Mouse (Mus musculus) neural tube, embryonic 15.5 days (tissue): ENCODE measurements around the gene Fam81a. TPM values are rescaled to one million over a fixed set of nuclear protein-coding genes. Genes with fewer than 3 reads are reported as not detected.

Experiments
- ATAC-seq: fragments of 200-750 bp; cut with Nextera tagmentation; 2 replicates; pipeline ENCODE4 v1.8.0; 2017; ENCODE audit warnings: mild to moderate bottlenecking, moderate TSS enrichment, moderate library complexity; ENCODE audit not compliant: low FRiP score
- H3K27ac ChIP-seq: fragments of 300-500 bp; sonication (generic); replicated peaks from 2 replicates; pipeline ENCODE4 v1.5.1; 2015; ENCODE audit warnings: mild to moderate bottlenecking, inconsistent platforms
- H3K27me3 ChIP-seq: fragments of 300-500 bp; sonication (generic); replicated peaks from 2 replicates; pipeline ENCODE4 v1.6.1; 2015; ENCODE audit warnings: inconsistent platforms
- H3K36me3 ChIP-seq: fragments of 300-500 bp; sonication (generic); 2 replicates; pipeline ENCODE4 v1.6.1; 2015; ENCODE audit warnings: inconsistent platforms
- H3K4me1 ChIP-seq: fragments of 300-500 bp; sonication (generic); 2 replicates; pipeline ENCODE4 v1.6.1; 2015; ENCODE audit warnings: inconsistent platforms
- H3K4me2 ChIP-seq: fragments of 300-500 bp; sonication (generic); 2 replicates; pipeline ENCODE4 v1.6.1; 2015; ENCODE audit warnings: inconsistent platforms, mild to moderate bottlenecking, moderate library complexity
- H3K4me3 ChIP-seq: fragments of 300-500 bp; sonication (generic); replicated peaks from 2 replicates; pipeline ENCODE4 v1.5.1; 2015; ENCODE audit warnings: mild to moderate bottlenecking, inconsistent platforms
- H3K9ac ChIP-seq: fragments of 300-500 bp; sonication (generic); replicated peaks from 2 replicates; pipeline ENCODE4 v1.6.1; 2015; ENCODE audit warnings: mild to moderate bottlenecking, inconsistent platforms
- H3K9me3 ChIP-seq: fragments of 300-500 bp; sonication (generic); replicated peaks from 2 replicates; pipeline ENCODE4 v1.6.1; 2016; ENCODE audit warnings: inconsistent platforms
- WGBS: fragments of 180-500 bp; shearing (Covaris S2); methylation state at CpG from one replicate; pipeline ENCODE4 v1.1.7; 2015; ENCODE audit warnings: mixed read lengths; 5-methylcytosine and 5-hydroxymethylcytosine counted together
- polyA plus RNA-seq: library from polyadenylated mRNA; unstranded; fragments of >200 nt; fragmentation: Nextera tagmentation; extraction: Ambion mirVana; gene quantifications from 2 replicates; pipeline ENCODE4 v1.2.1, GENCODE M21; 2015

The Fam81a gene
- polyA plus RNA-seq, result 9.1 and 9.5 TPM in 2 replicates

DNA sequence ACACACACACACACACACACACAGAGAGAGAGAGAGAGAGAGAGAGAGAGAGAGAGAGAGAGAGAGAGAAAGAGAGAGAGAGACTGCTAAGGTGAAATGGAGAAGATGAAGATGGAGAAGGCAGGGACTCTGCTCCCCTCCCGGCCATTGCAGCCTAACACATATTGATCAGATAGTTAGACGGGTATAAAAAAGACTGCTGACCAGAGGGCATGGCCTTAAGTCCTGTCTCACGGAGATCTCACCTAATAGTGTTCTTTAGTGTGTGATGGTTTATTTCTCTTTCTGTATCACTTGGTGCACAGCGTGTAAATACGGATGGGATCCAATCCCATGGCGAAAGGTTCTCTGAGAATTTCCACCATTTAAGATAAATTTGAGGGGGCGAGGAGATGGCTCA lies at the start of gene Fam81a:
Gene Fam81a, minus strand, starts transcription at position 101 of the 400 bp plus-strand sequence.
- peak within 1 kb of the TSS; percentile 76 for H3K27ac ChIP-seq
- H3K9ac ChIP-seq, result peak within 1 kb of the TSS; percentile 70
- H3K4me1 ChIP-seq, result peaks cover 20% of the 10 kb centered on the region
- H3K4me2 ChIP-seq, result peak within 1 kb of the TSS; percentile 90
- ATAC-seq, result no peak
- H3K9me3 ChIP-seq, result no peaks in the 10 kb centered on the region
- WGBS, result 68% methylated on average over 7 of the region's 7 CpGs
- H3K27me3 ChIP-seq, result peaks cover 4% of the 10 kb centered on the region
- H3K36me3 ChIP-seq, result no peaks in the 10 kb centered on the region
- H3K4me3 ChIP-seq, result peak within 1 kb of the TSS; percentile 72

DNA sequence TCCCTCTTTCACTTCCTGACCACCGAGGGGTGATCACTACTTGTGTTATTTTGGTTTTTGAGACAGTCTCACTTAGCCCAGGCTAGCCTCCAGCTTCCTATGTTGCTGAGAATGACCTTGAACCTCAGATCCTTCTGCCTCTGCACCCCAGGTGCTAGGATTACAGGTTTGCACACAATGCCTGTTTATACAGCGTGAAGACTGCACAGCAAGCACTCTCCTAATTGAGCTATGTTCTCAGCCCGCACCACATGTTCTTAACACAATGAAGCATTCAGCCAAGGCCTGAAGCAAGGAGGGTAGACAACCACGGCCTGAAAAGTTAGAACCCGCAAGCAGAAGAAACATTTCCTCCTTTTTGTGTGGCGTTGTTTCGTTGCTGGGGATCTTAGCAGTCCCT lies 40.3 kb upstream of the Fam81a start:
- 45% methylated on average over 7 of the region's 7 CpGs for WGBS
- Histone ChIP-seq H3K27ac (no peak overlapping the region), H3K27me3 (no peaks in the 10 kb centered on the region), H3K9me3 (no peaks in the 10 kb centered on the region), H3K9ac (no peak overlapping the region), H3K4me3 (no peak overlapping the region), H3K4me1 (peaks cover 11% of the 10 kb centered on the region; the same call in 1 of the 2 replicates), H3K4me2 (no peak overlapping the region), H3K36me3 (no peaks in the 10 kb centered on the region)
- no peak for ATAC-seq

DNA sequence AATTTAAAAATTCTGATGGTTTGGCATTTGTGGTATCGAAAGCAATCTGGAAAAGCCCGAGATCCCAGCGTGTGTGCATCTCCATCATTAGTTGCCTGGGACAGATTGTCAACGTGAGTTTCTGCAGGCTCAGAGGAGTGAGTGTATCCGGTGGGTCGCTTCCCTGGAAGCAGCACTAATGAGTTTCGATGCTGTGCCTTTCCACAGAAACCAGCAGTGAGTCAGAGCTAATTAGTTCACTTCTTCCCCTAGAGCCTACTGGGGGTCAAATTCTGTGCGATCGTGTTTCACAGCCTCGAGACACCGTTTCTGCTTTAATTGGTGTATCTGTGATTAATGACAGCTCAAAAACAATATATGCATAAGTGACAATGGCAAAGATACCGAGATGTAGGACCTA lies 39.4 kb upstream of the Fam81a start:
- H3K36me3 ChIP-seq, result no peaks in the 10 kb centered on the region
- no peak overlapping the region for H3K4me3 ChIP-seq
- H3K27ac ChIP-seq, result peak overlapping the region; percentile 18; the same call in 1 of the 2 replicates
- WGBS, result 35% methylated on average over 12 of the region's 12 CpGs
- H3K4me2 ChIP-seq, result no peak overlapping the region
- H3K9me3 ChIP-seq, result no peaks in the 10 kb centered on the region
- no peak for ATAC-seq
- no peaks in the 10 kb centered on the region for H3K27me3 ChIP-seq
- H3K4me1 ChIP-seq, result peaks cover 11% of the 10 kb centered on the region; the same call in 1 of the 2 replicates
- no peak overlapping the region for H3K9ac ChIP-seq

DNA sequence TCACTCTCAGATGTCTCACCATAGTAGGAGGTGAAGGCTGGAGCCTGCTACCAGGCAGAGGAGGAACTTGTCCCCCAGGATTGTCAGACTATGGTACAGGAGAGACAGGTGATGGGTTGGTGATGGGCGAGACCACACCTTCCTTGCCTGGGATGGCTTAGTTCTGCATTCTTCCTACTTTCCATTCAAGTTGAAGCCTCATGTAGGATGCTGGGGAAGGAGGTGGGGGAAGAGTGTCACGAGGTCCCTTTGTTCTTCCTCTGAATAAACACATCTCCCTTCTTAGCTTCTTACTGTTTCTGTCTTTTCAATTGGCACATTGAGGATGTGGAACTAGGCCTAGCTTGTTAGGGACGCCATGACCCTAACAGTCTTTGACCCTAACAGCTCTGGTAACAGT lies 33.9 kb upstream of the Fam81a start:
- Histone ChIP-seq H3K4me1 (peaks cover 13% of the 10 kb centered on the region), H3K4me2 (no peak overlapping the region), H3K4me3 (no peak overlapping the region), H3K27me3 (no peaks in the 10 kb centered on the region), H3K9me3 (no peaks in the 10 kb centered on the region), H3K9ac (no peak overlapping the region), H3K36me3 (no peaks in the 10 kb centered on the region), H3K27ac (no peak overlapping the region)
- 83% methylated on average over 3 of the region's 3 CpGs for WGBS
- no peak for ATAC-seq

DNA sequence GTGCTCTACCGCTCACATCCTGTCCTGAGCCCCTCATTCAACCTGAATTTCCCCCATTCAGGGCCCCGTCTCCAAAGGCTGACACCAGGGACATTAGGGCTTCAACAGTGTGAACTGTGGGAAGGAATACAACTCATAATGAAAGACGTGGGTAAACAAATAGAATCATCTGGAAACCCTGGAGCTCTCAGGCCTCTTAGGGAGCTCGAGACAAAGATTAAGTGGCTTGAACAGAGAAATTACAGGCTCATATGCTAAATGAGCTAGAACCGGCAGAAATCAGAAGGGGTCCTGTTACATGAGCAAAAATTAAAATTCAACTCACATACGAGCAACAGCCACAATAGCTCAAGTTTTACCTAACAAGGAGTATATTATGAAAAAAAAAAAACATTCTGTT lies 32.5 kb upstream of the Fam81a start:
- Histone ChIP-seq H3K4me1 (peaks cover 8% of the 10 kb centered on the region), H3K9me3 (no peaks in the 10 kb centered on the region), H3K4me3 (no peak overlapping the region), H3K36me3 (no peaks in the 10 kb centered on the region), H3K27me3 (no peaks in the 10 kb centered on the region), H3K4me2 (no peak overlapping the region; the same call in 1 of the 2 replicates), H3K27ac (no peak overlapping the region), H3K9ac (no peak overlapping the region)
- no peak for ATAC-seq
- WGBS, result 18% methylated on average over 6 of the region's 6 CpGs

DNA sequence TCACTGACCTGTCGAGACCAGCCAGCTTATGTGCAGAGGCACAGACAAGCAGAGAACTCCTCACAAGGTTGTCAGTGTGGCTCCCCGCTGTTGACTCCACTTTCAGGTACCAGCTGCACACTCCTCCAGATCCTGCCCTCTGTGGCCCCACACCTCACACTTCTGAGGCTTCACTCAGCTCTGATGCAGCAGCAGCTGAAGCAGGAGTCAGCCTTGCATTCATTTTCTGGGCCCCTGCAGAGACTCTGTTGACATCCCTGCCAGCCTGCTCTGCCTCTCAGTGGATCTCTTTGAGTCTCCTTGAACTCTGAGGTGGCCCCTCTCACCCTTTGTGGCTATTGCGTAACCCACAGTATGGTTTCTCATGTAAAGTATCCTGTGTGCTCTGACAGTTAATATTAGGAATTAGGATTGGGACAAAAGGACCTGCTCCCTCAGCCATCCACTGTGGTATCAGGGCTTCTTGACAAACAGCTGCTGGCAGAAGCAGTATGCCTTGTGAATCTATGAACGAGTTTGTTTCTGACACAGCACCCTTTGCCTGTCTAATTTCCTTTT lies 32.0 kb upstream of the Fam81a start:
- Histone ChIP-seq H3K27ac (no peak overlapping the region), H3K36me3 (no peaks in the 10 kb centered on the region), H3K9ac (no peak overlapping the region), H3K4me3 (no peak overlapping the region), H3K4me2 (no peak overlapping the region; the same call in 1 of the 2 replicates), H3K4me1 (peaks cover 8% of the 10 kb centered on the region), H3K27me3 (no peaks in the 10 kb centered on the region), H3K9me3 (no peaks in the 10 kb centered on the region)
- 56% methylated on average over 4 of the region's 4 CpGs for WGBS
- no peak for ATAC-seq

DNA sequence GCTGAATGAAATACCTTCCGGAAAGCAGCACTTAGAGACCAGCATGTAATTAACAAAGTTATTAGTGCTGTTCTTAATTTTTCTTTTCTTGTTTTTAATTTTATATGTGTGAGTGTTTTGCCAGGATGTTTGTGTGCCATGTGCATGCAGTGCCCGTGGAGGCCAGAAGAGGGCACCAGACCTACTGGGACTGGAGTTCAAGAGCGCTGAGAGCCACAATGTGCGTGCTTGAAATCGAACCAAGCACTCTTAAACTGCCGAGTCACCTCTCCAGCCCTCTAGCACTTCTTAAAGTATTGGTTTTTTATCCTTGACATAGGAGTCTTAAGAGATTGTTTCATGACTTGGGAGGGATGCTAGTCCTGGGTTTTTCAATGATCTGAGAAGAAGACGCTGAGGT lies 26.6 kb upstream of the Fam81a start:
- H3K27me3 ChIP-seq, result no peaks in the 10 kb centered on the region
- H3K9me3 ChIP-seq, result no peaks in the 10 kb centered on the region
- no peak overlapping the region for H3K4me2 ChIP-seq
- 92% methylated on average over 7 of the region's 7 CpGs for WGBS
- ATAC-seq, result no peak
- H3K4me1 ChIP-seq, result no peaks in the 10 kb centered on the region
- H3K9ac ChIP-seq, result no peak overlapping the region
- H3K36me3 ChIP-seq, result no peaks in the 10 kb centered on the region
- H3K4me3 ChIP-seq, result no peak overlapping the region
- no peak overlapping the region for H3K27ac ChIP-seq

DNA sequence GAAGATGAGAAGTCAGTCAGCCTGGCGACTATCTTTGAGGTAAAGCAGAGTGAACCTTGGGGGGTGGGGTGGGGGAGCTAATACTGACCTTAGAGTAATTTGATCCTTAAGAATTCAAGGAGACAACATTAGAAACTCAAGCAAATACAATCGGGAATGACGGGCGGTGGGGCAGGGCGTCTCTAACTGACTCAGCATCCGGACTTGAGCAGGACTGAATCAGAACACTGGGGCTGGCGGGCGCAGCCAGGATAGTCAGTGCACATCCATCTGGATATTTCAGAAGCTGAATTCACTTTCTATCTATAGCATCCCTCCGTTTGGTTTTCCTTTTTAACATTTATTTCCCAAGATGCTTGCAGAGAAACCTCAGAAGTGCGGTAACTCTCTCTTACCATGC lies 17.7 kb upstream of the Fam81a start:
- H3K4me3 ChIP-seq, result no peak overlapping the region
- ATAC-seq, result no peak
- H3K4me2 ChIP-seq, result no peak overlapping the region
- no peaks in the 10 kb centered on the region for H3K4me1 ChIP-seq
- no peak overlapping the region for H3K9ac ChIP-seq
- H3K27ac ChIP-seq, result no peak overlapping the region
- H3K27me3 ChIP-seq, result no peaks in the 10 kb centered on the region
- WGBS, result 87% methylated on average over 10 of the region's 10 CpGs
- no peaks in the 10 kb centered on the region for H3K36me3 ChIP-seq
- no peaks in the 10 kb centered on the region for H3K9me3 ChIP-seq

DNA sequence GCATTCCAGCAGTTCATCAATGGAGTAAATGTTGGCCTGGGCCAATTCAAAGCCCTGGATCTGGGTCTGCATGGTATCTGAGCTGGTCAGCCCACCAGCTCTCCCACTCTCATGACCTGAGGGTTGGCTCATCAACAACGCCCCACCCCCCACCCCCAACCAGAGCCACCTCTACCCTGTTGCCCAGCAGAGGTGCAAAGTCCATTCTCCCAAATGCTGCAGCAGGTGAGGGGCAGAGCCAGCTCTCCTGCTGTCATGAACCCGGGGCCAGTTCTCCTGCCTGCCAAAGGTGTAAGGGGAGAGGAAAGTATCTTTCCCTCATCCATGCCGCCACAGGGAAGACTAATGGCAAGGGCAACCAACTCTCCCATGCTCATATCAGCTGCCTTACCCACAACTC lies 5.3 kb upstream of the Fam81a start:
- Histone ChIP-seq H3K36me3 (no peaks in the 10 kb centered on the region), H3K4me2 (no peak overlapping the region), H3K9me3 (no peaks in the 10 kb centered on the region), H3K4me1 (0 out of 2 replicates have a peak, but pooled peaks cover 2% of the 10 kb centered on the region), H3K27ac (no peak overlapping the region), H3K9ac (no peak overlapping the region), H3K4me3 (no peak overlapping the region), H3K27me3 (peaks cover 4% of the 10 kb centered on the region)
- ATAC-seq, result no peak
- 77% methylated on average over 3 of the region's 3 CpGs for WGBS

DNA sequence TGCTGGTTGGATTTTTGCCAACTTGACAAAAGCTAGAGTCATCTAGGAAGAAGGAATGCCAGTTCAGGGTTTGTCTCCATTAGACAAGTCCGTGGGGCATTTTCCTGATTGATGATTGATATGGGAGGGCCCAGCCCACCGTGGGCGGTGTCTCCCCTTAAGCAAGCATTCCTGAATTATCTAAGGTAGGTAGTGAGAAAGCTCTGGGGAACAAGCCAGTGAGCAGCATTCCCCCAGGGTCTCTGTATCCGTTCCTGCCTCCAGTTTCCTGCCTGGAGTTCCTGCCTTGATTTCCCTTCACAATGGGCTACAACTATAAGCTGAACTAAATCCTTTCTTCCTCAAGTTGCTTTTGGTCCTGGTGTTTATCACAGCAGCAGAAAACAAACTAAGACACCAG lies 3.1 kb upstream of the Fam81a start:
- Histone ChIP-seq H3K27ac (no peak overlapping the region), H3K4me1 (peaks cover 16% of the 10 kb centered on the region), H3K27me3 (peaks cover 4% of the 10 kb centered on the region), H3K4me3 (no peak overlapping the region), H3K9me3 (no peaks in the 10 kb centered on the region), H3K4me2 (no peak overlapping the region), H3K36me3 (no peaks in the 10 kb centered on the region), H3K9ac (no peak overlapping the region)
- WGBS, result 90% methylated on average over 4 of the region's 4 CpGs
- no peak for ATAC-seq

DNA sequence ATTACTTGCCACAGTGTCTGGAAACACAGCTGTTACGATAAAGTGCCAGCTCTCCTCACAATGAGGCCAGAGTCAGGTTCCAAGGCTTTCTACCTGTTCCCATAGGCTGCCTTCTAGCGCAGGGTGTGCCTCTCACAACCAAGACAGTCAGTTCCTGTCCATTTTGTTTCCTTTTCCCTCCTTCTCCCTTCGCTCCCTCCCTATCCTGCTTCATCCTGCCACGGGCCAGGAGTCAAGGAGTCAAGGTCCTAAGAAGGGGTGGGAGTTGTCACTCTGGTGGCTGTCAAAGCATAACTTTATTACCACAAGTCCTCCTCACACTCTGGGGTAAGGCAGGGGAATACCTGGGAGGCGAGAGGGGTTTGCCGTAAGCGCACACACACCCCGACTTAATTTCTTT lies 966 bp upstream of the Fam81a start:
- Histone ChIP-seq H3K9me3 (no peaks in the 10 kb centered on the region), H3K9ac (no peak overlapping the region), H3K36me3 (no peaks in the 10 kb centered on the region), H3K27ac (no peak overlapping the region), H3K4me3 (no peak overlapping the region), H3K4me1 (peaks cover 20% of the 10 kb centered on the region), H3K27me3 (peaks cover 4% of the 10 kb centered on the region), H3K4me2 (no peak overlapping the region)
- ATAC-seq, result no peak
- WGBS, result 81% methylated on average over 8 of the region's 8 CpGs

DNA sequence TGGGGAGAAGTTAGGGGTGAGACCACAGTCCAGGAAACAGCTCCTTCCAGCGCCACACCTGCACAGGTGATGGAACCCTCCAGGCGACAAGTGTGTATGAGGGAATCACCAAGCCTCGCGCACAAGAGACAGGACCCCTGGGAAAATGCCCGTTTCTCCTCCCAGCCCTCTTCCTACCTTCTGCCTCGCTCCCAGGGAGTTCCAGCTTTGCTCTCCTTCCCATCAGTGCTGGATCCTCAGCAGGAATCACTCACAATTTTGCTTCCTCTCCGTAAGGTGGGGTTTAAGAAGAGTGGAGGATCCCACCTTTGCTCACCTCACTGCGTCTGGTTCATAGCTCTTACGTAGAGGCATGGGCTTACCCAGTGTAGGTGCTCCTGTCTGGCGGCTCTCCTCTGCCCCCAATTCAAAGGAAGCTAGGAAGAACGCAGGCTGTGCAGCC lies 454 bp downstream of the Fam81a start:
- peak overlapping the region; percentile 76 for H3K27ac ChIP-seq
- H3K36me3 ChIP-seq, result no peaks in the 10 kb centered on the region
- peak overlapping the region; percentile 70 for H3K9ac ChIP-seq
- H3K27me3 ChIP-seq, result peaks cover 4% of the 10 kb centered on the region
- peak overlapping the region; percentile 72 for H3K4me3 ChIP-seq
- ATAC-seq, result peak; percentile 64
- peak overlapping the region; percentile 90 for H3K4me2 ChIP-seq
- WGBS, result under 1% methylated on average over 11 of the region's 11 CpGs
- H3K4me1 ChIP-seq, result peaks cover 22% of the 10 kb centered on the region
- H3K9me3 ChIP-seq, result no peaks in the 10 kb centered on the region
